Mouse (Mus musculus) myocyte (in vitro differentiated cells): ENCODE data around the gene Krtap3-3. TPM values are rescaled to one million over a fixed set of nuclear protein-coding genes. Genes with fewer than 3 reads are reported as not detected.

Source experiments
- H3K27me3 ChIP-seq: one replicate; pipeline ENCODE4 v1.6.1; 2011; ENCODE audit not compliant: control insufficient read depth, insufficient read depth, insufficient read length
- H3K36me3 ChIP-seq: one replicate; pipeline ENCODE4 v1.6.1; 2011; ENCODE audit not compliant: control insufficient read depth, insufficient read depth
- H3K4me2 ChIP-seq: one replicate; pipeline ENCODE4 v1.6.1; 2011; ENCODE audit warnings: low read depth, control low read depth
- H3K4me3 ChIP-seq: one replicate; pipeline ENCODE4 v1.5.1; 2011; ENCODE audit warnings: mild to moderate bottlenecking, control low read depth, moderate library complexity
- H3K79me2 ChIP-seq: one replicate; pipeline ENCODE4 v1.6.1; 2011; ENCODE audit not compliant: control insufficient read depth, insufficient read depth
- H3ac ChIP-seq: one replicate; pipeline ENCODE4 v1.6.1; 2011; ENCODE audit not compliant: control insufficient read depth, insufficient read length
- CEBPB ChIP-seq: IDR thresholded peaks from 2 replicates; pipeline ENCODE4 v1.6.1; 2011; ENCODE audit warnings: mild to moderate bottlenecking, moderate library complexity; ENCODE audit not compliant: poor library complexity, insufficient read depth, severe bottlenecking
- E2F4 ChIP-seq: IDR thresholded peaks from one replicate; pipeline ENCODE4 v1.6.1; 2011; ENCODE audit warnings: mild to moderate bottlenecking, control low read depth, moderate library complexity; ENCODE audit not compliant: insufficient read depth
- MAX ChIP-seq: IDR thresholded peaks from one replicate; pipeline ENCODE4 v1.6.1; 2011; ENCODE audit warnings: low read depth, mild to moderate bottlenecking, control low read depth
- MYOD1 ChIP-seq, 3 experiments: IDR thresholded peaks; one replicate each; pipeline ENCODE4 v1.6.1; 2011; ENCODE audit warnings: control low read depth in 2 of 3, low read depth in 2 of 3, mild to moderate bottlenecking in 2 of 3, moderate library complexity in 1 of 3; ENCODE audit not compliant: insufficient read length in 2 of 3, control insufficient read depth in 1 of 3
- MYOG ChIP-seq, 3 experiments: IDR thresholded peaks; one replicate each; pipeline ENCODE4 v1.6.1; 2011; ENCODE audit warnings: control low read depth in 2 of 3, low read depth in 2 of 3, mild to moderate bottlenecking in 2 of 3; ENCODE audit not compliant: insufficient read length in 2 of 3, control insufficient read depth in 1 of 3, insufficient read depth in 1 of 3
- POLR2A ChIP-seq: IDR thresholded peaks from one replicate; pipeline ENCODE4 v1.6.1; 2011; ENCODE audit warnings: low read depth, mild to moderate bottlenecking, control low read depth, moderate library complexity; ENCODE audit not compliant: insufficient read length
- POLR2AphosphoS2 ChIP-seq: IDR thresholded peaks from one replicate; pipeline ENCODE4 v1.6.1; 2011; ENCODE audit warnings: low read depth, control low read depth; ENCODE audit not compliant: insufficient read length
- REST ChIP-seq: IDR thresholded peaks from one replicate; pipeline ENCODE4 v1.6.1; 2011; ENCODE audit warnings: mild to moderate bottlenecking, control low read depth, moderate library complexity; ENCODE audit not compliant: insufficient read depth, insufficient read length
- SRF ChIP-seq: IDR thresholded peaks from one replicate; pipeline ENCODE4 v1.6.1; 2011; ENCODE audit warnings: low read depth; ENCODE audit not compliant: control insufficient read depth, insufficient read length
- TCF12 ChIP-seq: IDR thresholded peaks from one replicate; pipeline ENCODE4 v1.6.1; 2011; ENCODE audit warnings: mild to moderate bottlenecking, control low read depth; ENCODE audit not compliant: poor library complexity, insufficient read depth, severe bottlenecking
- TCF3 ChIP-seq: IDR thresholded peaks from one replicate; pipeline ENCODE4 v1.6.1; 2011; ENCODE audit warnings: low read depth, control low read depth; ENCODE audit not compliant: insufficient read length
- USF1 ChIP-seq: IDR thresholded peaks from one replicate; pipeline ENCODE4 v1.6.1; 2011; ENCODE audit warnings: low read depth, mild to moderate bottlenecking, control low read depth, moderate library complexity
- polyA plus RNA-seq: library from polyadenylated mRNA; unstranded; fragments of >200 nt; fragmentation: generic; extraction: Trizol; gene quantifications from one replicate; pipeline ENCODE4 v1.2.1, GENCODE M21; 2012; ENCODE audit warnings: missing spikeins

Gene Krtap3-3
- polyA plus RNA-seq, 1 experiment, result not detected

DNA sequence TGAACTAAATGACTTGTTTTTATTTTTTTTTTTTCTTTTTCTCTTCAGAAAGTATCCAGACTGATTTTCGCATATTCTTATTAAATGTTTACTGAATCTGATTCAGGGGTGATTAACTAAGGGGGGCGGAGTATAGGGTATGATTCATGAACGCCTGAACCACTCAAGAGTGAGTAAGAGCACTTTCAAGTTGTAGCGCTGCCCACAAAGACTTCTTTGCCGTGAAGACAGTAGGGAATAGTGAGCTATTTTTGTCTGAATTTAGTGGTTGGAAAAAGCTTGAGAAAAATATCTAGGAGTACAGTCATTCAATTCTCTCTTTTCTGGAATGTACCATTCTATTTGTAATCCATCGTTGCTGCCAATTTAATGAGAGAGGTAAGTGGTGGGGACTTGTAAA, 30.9 kb upstream of the Krtap3-3 start:
- no peak overlapping the region for H3K4me3 ChIP-seq
- TF ChIP-seq USF1 (no peak), CEBPB (no peak), SRF (no peak), POLR2A (no peak), REST (no peak), TCF3 (no peak), MYOG (IDR thresholded peaks at IDR 0.05; ENCODE audit: control insufficient read depth in 1 of 3, insufficient read depth in 1 of 3, insufficient read length in 2 of 3, low read depth in 2 of 3) (no peak), TCF12 (no peak), MYOD1 (IDR thresholded peaks at IDR 0.05; ENCODE audit: control insufficient read depth in 1 of 3, insufficient read length in 2 of 3, low read depth in 2 of 3) (no peak), MAX (no peak), E2F4 (no peak), POLR2AphosphoS2 (no peak)

DNA sequence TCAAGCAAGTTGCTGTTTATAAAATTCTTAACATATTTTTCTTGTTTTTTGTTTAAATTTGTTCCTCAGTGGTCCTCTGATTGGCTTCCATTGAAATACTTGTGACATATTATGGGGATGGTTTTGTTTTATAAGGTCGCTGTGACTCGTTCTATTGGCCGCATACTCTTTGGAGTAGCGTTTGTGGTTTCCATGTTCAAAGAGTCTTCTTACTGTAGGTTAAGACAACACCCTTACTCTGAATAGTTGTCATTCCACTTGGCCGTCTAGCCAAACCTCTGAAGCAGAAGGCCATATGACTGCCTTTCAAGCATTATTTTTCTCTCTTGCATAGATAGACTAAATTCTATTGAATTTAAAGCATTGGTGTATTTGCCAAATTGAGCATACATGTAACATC, 30.4 kb upstream of the Krtap3-3 start:
- Histone ChIP-seq H3K36me3 (no peaks in the 10 kb centered on the region), H3K4me3 (no peak overlapping the region), H3K79me2 (no peaks in the 10 kb centered on the region), H3ac (no peak overlapping the region), H3K27me3 (no peaks in the 10 kb centered on the region), H3K4me2 (peak overlapping the region; percentile 51)
- no peak for TF ChIP-seq CEBPB
- TF ChIP-seq REST, result no peak
- no peak for TF ChIP-seq POLR2AphosphoS2
- TF ChIP-seq SRF, result no peak
- TF ChIP-seq MAX, result no peak
- no peak for TF ChIP-seq MYOG (IDR thresholded peaks at IDR 0.05; ENCODE audit: control insufficient read depth in 1 of 3, insufficient read depth in 1 of 3, insufficient read length in 2 of 3, low read depth in 2 of 3)
- TF ChIP-seq E2F4, result no peak
- no peak for TF ChIP-seq USF1
- no peak for TF ChIP-seq TCF12
- TF ChIP-seq TCF3, result no peak
- no peak for TF ChIP-seq MYOD1 (IDR thresholded peaks at IDR 0.05; ENCODE audit: control insufficient read depth in 1 of 3, insufficient read length in 2 of 3, low read depth in 2 of 3)
- no peak for TF ChIP-seq POLR2A

More for the DNA sequence above, 30.9 kb upstream of the Krtap3-3 start:
- H3K79me2 ChIP-seq, result no peaks in the 10 kb centered on the region
- no peak overlapping the region for H3ac ChIP-seq
- H3K4me2 ChIP-seq, result peak overlapping the region; percentile 51
- no peaks in the 10 kb centered on the region for H3K36me3 ChIP-seq
- H3K27me3 ChIP-seq, result no peaks in the 10 kb centered on the region

GRCm38 (mm10) chr11:99580636-99581035, 30.0 kb upstream of the Krtap3-3 start, which contains the start of gene Krtap1-5:
Krtap1-5 (minus strand) TSS chr11:99581016.
- TF ChIP-seq MYOG (IDR thresholded peaks at IDR 0.05; ENCODE audit: control insufficient read depth in 1 of 3, insufficient read depth in 1 of 3, insufficient read length in 2 of 3, low read depth in 2 of 3), result peak; percentile 96 to 98 (median 98)
- TF ChIP-seq TCF12, result peak; percentile 98
- no peak for TF ChIP-seq MAX
- TF ChIP-seq CEBPB, result no peak
- TF ChIP-seq E2F4, result no peak
- TF ChIP-seq MYOD1 (IDR thresholded peaks at IDR 0.05; ENCODE audit: control insufficient read depth in 1 of 3, insufficient read length in 2 of 3, low read depth in 2 of 3), result peak in 2 of 3 experiments; percentile 96 to 98
- TF ChIP-seq POLR2A, result no peak
- no peak for TF ChIP-seq USF1
- no peak for TF ChIP-seq POLR2AphosphoS2
- no peak for TF ChIP-seq REST
- TF ChIP-seq SRF, result no peak
- peak; percentile 98 for TF ChIP-seq TCF3
- Histone ChIP-seq H3K4me3 (no peak within 1 kb of the TSS), H3K79me2 (no peaks in the 10 kb centered on the region)

GRCm38 (mm10) chr11:99574106-99574505, 23.4 kb upstream of the Krtap3-3 start:
- TF ChIP-seq USF1, result no peak
- no peak for TF ChIP-seq TCF3
- no peak for TF ChIP-seq E2F4
- TF ChIP-seq REST, result no peak
- Histone ChIP-seq H3ac (no peak overlapping the region), H3K79me2 (no peaks in the 10 kb centered on the region), H3K27me3 (no peaks in the 10 kb centered on the region), H3K4me3 (no peak overlapping the region), H3K4me2 (peak overlapping the region; percentile 44), H3K36me3 (no peaks in the 10 kb centered on the region)

More at GRCm38 (mm10) chr11:99580636-99581035, 30.0 kb upstream of the Krtap3-3 start, which contains the start of gene Krtap1-5:
- Histone ChIP-seq H3K27me3 (no peaks in the 10 kb centered on the region), H3ac (no peak within 1 kb of the TSS), H3K36me3 (no peaks in the 10 kb centered on the region), H3K4me2 (peak within 1 kb of the TSS; percentile 51)

- no peak overlapping the region for H3K4me3 ChIP-seq
- H3K4me2 ChIP-seq, result no peak overlapping the region
- TF ChIP-seq TCF12 (no peak), E2F4 (no peak), TCF3 (no peak), REST (no peak), SRF (no peak), MAX (no peak), MYOD1 (IDR thresholded peaks at IDR 0.05; ENCODE audit: control insufficient read depth in 1 of 3, insufficient read length in 2 of 3, low read depth in 2 of 3) (no peak)
- H3ac ChIP-seq, result no peak overlapping the region
- H3K79me2 ChIP-seq, result no peaks in the 10 kb centered on the region
- no peaks in the 10 kb centered on the region for H3K27me3 ChIP-seq
- no peaks in the 10 kb centered on the region for H3K36me3 ChIP-seq
Observed at GRCm38 (mm10) chr11:99573164-99573563, 22.5 kb upstream of the Krtap3-3 start.
